Mouse (Mus musculus) ovary, postnatal 14 days (tissue): ENCODE results near the gene Ppm1h.

Source experiments
- DNase-seq: peaks from one replicate; pipeline ENCODE4 v3.0.0; 2022; ENCODE audit warnings: low spot score

Gene Ppm1h

DNA sequence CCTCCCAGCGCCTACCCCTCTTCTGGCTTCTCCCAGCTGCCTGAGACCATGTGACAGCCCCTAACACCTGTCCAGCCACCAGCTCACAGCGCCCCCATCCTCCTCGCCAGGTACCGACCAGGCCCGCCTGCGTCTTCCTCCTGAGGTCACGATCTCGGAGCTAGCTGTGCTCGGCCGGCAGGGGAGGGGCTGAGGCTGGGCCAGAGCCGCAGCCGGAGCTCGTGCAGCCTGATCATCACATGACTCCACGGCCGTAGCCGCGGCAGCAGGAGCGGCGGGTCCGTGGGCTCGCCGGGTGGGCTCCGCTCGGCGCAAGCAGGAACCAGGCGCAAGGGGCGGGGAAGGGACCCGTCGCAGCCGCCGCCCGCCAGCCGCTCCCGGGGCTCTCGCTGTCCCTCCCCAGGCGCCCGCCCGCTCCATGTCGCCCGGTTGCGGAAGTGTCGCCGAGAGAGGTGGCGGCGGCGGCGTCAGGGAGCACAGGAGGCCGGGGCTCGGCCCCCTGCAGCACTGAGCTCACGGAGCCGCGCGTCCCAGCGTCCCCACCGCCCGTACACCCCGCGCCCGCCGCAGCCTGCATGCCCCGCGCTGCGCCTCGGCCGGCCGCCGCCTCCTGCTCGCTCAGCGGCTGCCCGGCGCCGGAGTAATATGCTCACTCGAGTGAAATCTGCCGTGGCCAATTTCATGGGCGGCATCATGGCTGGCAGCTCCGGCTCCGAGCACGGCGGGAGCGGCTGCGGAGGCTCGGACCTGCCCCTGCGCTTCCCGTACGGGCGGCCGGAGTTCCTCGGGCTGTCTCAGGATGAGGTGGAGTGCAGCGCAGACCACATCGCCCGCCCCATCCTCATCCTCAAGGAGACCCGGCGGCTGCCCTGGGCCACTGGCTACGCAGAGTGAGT is at the start of gene Ppm1h:
Gene Ppm1h (plus strand): TSS at position 222 of the 896 bp plus-strand sequence.
- DNase-seq, result peak; percentile 31

DNA sequence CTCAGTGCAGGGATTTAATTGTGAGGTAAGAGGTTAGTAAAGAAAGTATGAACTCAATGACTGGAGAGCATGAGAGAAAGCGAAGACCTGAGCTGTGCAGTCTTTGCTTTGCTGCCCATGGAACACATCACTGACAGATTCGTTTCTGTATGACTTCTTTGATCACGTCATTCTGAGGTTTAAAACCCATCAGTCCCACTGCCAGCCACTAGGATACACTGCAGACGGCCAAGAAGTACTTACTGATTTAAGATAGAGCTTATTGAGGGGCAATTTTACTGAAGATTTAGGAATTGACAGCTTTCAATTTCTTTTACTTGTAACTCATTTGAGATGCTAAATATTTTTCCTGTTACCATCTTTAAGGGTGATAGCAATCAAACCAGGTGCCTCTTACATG is 49.6 kb upstream of the Ppm1h start:
- no peak for DNase-seq

DNA sequence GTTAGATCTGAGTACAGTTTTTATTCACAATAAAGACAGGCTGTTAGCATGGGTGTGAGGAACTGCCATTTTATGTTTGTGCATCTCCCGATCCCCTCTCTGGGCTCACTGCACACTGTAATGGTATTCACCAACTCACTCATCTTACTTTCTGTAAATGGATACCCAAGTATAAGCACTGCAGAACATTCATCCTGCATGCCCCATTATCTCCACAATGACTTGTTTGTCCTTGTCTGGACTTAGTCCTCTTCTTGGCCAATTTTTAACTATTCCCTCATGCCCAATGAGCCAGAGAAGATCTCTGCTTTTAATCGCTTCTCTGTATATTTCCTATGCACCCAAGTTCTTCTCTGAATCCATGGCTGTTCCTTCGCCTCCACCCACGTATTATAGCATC is 38.7 kb upstream of the Ppm1h start:
- DNase-seq, result no peak

DNA sequence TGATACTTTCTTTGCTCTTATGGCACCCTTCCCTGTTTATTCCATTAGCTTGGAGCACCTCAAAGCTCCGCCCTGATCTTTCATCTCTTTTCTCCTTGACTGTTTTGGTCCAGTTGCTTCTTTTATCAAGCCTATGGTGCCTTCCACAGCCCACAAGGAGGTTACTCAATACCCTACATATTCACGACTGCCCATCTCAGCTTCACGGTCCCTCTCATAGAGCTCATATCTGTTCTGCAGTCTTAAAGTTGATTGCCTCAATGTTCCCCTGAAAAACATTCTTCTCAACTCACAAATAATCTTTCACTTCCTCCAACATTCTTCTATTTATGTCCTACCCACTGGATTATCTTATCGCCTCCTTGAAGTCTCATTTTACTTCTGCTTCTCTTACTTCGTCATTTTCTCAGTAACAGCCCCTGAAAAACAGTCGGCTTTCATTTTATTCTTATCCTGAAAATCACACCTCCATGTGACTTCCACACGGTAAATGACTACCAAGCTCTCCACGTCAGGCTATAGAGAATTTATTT is 37.2 kb upstream of the Ppm1h start:
- DNase-seq, result no peak

DNA sequence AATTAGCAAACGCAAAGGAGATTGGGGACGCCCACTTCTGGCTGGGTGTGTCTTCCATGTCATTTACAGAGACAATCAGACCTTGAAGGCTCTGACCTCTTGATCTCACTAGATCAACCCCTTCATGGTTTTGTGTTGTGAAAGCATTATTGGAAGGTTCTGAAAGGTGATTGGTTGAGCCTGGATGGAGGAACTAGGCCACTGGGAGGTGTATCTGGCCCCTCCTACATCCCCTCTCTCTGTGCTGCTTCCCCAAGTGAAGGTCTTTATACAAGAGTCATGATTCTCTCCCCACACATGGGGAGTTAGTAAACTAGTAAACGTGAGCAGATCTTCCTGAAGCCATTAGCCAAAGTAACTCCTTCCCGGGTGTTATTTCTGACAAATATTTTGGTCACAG is 36.4 kb upstream of the Ppm1h start:
- no peak for DNase-seq

DNA sequence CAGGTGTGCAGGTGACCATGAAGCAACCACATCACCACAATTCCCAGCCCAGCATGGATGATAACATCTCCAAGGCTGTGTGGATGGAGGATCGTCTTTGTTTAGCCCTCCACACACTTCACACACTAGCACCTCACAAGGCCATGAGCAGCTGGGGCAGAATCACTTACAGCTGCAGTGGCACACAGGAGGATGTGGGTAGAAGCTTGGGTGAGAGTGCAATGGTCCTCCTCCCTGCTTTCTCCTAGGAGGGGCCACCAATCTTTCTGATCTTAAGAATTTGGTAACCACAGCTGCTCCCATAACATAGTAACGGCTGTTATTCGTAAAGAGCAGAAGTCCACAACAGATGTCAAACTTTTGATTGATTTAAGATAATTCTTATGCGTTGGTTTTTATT is 26.6 kb upstream of the Ppm1h start:
- no peak for DNase-seq

DNA sequence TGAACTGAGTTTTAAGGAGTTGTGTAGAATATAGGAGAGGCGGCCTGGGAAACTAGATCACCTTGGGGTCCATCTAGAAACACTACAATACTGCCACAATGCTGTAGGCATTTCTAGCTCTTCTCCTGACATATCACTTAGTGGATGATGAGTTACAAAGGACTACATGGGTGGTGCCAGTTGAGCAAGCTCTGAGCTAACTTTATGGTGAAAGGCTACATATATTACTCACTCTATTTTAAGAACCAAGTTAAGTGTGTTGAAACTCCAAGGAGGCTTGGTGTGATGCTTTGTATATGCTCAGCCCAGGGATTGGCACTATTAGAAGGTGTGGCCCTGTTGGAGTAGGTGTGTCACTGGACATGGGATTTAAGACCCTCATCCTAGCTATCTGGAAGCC is 26.0 kb upstream of the Ppm1h start:
- no peak for DNase-seq

DNA sequence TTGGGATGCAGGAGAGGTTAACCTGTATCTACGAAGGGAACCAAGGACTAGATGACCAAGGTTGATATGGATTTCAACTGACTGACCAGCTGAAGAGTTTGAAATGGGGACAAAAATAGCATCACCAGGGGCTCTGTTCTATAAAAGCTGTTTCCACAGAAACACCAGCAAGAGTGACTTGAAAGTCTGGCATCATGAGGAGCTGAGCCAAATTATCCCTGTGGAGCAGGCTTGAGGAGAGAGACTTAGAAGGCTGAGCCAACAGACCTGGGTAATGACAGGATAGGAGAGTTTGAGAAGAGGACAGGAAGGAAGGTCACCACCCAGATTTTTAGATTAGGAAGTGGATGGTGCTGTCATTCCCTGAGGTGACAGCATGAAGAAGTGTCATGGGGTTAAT is 12.9 kb upstream of the Ppm1h start:
- no peak for DNase-seq

DNA sequence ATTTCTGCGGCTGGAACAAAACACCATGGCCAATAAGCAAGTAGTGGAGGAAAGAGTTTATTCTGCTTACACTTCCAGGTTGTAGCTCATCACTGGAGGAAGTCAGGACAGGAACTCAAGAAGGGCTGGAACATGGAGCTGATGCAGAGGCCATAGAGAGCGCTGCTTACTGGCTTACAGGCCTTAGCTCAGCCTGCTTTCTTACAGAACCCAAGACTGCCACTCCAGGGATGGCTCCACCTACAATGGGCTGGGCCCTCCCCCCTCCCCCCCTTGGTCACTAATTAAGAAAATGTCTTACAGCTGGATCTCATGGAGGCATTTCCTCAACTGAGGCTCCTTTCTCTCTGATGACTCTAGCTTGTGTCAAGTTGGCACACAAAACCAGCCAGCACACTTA is 7.3 kb upstream of the Ppm1h start:
- DNase-seq, result no peak

DNA sequence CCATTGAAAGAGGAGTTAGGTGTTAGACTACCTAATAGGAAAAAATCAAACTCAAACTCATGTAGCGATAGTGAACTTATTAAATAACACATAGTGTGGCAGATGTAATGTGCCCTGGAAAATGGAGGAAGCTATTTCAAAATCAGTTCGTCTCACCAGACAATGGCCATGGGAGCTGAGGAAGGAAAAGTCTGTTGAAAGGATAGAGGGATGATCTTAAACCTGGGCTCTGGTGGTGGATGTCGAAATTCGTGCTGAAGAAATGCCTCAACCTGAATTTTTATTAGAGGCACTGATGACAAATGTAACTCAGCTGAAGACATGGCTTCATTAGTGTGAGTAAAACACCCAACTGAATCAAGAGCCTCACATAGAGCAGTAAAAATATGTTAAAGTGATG is 6.5 kb upstream of the Ppm1h start:
- DNase-seq, result no peak

DNA sequence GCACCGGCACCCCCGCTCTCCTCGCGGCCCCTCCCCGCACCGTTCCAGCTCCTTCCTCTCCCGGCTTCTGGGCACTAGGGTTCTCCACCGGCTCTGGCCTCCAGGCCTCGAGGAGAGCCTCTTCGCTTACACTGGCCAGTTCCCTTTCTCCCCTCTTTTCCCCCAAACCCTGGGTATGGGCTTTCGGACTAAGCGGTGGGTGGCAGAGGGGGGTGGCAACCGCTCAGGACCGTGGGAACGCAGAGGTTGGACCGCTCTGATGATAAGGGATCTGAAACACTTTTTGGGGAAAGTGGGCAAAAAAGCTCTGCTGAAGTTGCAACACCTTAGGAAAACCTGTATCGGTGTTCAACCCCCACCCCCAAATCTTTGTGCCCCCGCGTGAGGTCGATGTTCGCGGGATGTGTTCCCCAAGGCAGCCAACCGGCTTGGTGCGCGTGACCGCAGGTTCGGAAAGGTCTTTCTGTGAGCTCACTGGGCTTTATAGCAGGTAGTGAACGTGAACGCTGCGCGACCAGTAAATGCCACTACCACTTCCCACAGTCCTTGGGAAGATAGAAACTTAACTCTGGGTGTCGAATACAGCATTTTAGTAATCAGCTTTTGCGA is 979 bp downstream of the Ppm1h start:
- peak; percentile 21 for DNase-seq

DNA sequence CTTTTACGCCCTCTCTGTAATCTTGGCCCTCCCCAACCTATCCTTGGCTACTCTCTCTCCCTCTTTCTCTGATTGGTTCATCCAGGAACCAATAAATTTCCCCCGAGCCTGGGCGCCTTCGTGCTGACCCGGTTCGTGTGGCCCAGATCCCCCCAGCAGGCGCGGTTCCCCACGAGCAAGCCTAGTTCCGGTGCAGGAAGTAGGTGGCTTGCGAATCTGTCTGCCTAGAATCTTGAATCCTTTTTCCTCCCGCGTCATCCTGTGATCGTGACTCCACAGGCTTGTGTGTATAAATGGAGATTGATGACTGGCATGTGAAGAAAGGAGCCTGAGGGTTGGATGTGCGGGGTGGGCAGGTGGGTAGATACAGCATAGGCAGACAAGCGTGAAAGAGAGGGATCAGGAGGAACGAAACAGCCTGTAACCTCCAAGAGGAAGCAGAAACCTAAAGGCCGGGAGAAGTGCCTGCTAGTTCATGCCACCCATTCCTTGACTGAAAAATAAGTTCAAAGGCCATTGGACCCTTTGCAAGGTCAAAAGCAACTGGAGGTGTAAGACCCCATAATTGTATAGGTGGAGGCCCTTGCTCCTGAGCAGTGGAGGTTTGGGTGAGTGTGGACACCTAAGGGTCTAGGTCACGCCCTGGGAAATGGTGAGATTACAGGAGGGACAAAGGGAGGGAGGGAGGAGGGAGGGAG is 2.0 kb downstream of the Ppm1h start:
- DNase-seq, result no peak

DNA sequence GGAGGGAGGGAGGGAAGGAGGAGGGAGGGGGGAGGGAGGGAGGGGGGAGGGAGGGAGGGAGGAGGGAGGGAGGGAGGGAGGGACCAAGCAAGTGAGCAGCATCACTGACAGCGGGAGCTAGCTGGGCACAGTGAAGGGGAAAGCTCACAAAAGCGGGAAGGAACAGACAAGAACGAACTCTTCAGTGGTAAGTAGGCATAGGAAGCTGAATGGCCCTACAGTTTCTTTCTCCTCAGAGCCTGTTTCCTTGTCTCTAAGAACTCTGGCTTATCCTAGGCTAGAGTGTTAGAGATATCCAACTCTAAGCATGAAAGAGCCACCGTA is 2.5 kb downstream of the Ppm1h start:
- DNase-seq, result no peak

DNA sequence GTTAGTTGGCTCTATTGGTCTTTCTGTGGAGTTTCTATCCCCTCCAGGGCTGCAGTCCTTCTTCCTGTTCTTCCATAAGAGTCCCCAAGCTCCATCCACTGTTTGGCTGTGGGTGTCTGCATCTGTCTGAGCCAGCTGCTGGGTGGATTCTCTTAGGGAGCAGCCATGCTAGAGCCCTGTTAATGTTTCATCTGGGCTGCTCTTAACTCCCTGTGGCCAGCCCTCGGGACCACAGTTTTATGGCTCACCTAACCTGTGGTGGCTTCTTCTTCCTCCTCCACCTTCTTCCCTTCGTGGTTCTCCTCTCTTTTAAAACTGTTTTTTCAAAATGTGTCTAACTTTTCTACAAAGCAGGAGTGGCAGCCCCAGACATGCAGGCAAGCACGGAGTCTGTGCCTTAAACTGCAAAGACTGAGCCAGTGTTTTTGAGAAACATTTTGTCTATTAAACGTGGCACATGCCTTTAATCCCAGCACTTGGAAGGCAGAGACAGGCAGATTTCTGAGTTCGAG is 5.3 kb downstream of the Ppm1h start:
- DNase-seq, result no peak

DNA sequence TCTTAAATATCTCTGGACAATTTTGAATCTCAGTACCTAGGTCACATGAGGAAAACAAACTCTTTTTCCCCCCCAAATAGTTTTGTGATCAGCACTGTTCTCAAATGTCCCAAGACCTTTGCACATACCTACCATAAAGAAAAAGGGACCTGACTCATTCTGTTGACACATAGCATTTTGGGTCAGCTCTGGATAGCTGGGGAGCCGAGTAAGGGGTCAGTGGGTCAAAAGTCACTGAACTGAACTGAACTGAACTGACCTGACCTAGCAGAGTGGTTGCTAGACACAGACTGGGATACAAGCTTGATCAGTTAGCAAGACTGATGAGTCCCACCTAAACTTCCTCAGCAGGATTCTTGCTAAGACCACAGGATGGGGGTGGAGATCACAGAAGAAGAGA is 6.7 kb downstream of the Ppm1h start:
- DNase-seq, result no peak

DNA sequence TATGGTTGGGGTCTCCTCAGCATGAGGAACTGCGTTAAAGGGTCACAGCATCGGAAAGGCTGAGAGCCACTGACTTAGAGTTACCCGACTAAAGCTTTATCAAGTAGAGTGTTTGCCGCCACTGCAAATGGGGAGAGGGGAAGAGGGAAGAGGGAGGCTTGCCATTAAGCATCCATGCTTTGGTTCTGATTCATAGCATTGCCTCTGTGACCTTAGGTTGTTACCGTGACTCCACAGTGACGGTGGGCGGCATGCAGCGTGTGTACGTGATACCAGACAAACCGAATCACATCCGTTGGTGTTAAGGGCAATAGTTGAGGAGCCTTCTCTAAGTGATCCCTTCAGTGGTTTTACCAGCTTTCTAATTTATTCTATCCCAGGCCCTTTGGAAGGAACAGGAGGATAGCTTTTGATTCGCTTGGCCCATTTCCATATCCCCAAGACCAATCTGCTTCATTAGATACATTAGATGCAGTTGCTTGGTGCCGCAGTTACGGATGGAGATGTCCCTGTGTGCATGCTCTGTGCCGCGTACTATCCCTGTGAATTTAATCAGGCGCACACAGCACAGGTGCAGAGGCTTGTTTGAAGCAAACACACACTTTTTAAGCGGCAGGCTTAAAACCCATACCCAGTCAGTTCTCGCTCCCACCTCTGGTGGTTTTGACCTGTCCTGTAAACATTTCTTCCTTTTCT is 7.4 kb downstream of the Ppm1h start:
- no peak for DNase-seq

DNA sequence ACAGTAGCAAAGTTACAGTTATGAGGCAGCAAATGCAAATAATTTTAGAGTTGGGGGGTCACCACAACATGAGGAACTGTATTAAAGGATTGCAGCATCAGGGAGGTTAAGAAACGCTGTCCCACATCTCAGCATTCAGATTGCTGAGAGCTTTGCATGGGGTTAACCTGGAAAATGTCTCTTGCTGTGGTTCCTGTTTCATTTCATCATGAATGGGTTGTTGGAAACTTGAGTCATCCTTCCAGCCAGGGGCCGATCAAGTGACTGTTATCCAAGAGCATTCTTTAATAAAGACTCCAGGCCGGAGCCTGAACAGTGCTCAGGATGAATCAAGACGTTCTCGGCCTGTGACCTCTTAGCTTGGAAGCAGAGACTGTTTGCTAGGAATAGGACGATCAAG is 12.1 kb downstream of the Ppm1h start:
- DNase-seq, result no peak

DNA sequence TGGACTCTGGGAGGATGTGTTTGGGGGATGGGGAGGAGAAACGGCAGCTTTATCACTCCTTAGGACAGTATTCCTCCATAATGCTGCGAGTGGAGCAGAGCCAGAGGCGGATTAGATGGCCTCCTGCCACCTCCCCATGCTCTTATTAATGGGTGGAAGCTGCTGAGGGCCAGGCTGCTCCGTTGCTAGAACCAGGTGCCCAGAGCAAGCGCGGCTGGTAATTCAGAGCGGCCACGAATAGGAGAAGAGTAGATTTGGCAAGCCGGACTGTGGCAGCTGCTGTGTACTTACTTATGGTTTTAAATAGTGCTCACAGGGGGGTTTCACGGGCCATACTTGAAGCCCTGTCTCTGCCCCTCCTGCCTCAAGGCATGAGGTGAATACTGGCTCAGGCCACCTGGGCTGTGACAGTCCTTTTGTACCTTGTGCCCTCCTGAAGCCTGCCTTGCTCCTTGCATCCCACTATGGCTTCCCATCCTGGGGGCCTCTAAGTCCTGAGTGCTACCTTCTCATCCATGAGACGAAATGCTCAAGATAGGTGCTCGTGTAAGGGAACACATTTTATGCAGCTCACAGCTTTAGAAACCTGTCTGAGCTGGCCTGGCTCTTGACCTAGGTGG is 14.7 kb downstream of the Ppm1h start:
- DNase-seq, result no peak

DNA sequence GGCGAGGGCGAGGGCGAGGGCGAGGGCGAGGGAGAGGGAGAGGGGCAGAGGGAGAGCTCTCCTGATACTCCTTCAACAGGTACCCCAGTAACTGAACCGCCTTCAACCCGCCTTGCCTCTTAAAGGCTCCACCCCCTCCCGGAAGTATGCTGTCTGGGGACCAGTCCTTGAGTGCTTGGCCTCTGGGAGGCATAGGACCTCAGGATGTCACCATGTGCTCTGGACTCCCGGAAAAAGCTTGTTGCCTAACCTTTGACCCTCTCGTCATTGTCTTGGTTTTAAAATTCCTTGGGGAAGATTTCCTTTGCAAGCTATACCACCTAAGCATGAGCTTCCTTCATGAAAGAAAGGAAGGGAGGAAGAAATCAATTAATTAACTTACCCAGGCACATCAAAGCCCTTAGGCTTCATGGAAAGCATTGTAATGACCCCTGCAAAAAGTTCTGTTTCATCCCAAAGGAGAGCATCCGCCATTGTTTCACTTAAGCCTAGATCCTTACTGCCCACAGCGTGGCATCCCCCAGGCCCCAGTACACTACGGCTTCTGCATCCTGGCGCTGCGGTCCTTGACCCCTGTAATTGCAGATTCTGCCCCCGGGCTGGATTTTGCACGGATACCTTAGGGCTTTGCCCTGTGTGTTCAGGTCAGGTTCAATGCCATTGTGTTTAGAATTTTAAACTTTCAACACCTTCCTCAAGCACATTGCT is 15.5 kb downstream of the Ppm1h start:
- no peak for DNase-seq

DNA sequence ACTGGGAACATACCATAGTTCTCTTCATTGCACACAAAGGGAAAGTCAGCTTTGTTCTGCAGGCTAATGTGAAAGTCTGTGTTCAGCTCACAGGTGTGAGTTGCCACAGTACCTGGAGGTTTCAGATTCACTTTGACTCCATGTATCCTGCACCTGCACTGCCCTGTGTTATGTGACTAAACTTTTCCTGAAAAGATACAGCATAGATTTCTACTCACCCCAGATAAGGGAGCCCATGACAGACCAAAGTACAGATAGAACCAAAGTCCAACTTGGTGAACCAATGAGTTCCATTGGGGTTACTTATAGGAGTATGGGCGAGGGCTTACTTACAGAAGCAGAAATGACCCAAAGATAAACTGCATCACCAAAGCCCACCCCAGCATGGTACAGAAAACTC is 17.8 kb downstream of the Ppm1h start:
- no peak for DNase-seq

DNA sequence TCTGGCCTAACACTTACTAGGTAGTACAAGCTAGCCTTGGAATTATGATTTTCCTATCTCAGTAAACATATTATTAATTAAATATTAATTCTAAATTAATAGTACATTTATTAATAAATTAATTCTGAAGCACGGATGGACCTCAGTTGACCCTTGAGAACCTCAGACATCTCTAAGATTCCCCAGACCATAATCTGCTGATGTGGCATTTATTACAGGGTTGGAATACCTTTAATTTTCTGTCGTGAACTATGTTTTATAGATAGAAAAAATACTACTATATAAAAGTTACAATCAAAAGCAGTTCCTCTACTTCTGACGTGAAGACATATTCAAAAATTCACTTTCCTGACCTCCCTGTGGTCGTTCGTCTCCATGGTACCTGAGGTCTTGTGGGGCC is 19.8 kb downstream of the Ppm1h start:
- DNase-seq, result no peak
